Mouse (Mus musculus): ENCODE measurements at regions not wholly inside any gene's neighbourhood (a gene's known extent, or its start where the extent isn't known, plus 50 kb on each side); places are given as distances from the start of the nearest gene placed in this dataset.

DNA sequence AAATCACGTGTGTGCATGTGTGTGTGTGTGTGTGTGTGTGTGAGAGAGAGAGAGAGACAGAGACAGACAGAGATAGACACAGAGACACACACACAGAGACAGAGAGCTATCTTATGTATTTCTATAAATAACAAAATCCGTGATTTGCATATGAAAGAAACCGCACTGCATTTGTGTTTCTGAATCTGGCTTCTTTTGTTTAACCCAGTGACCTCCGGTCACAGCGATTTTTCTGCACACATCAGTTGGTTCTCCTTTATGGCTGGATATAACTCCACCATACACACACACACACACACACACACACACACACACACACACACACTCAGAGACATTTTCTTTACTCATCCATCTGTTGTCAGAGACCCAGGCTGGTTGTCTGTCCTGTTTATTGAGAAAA lies 58.2 kb upstream of the Lhx8 start:
- DNase-seq (ENCODE audit: low spot score), result no peak

DNA sequence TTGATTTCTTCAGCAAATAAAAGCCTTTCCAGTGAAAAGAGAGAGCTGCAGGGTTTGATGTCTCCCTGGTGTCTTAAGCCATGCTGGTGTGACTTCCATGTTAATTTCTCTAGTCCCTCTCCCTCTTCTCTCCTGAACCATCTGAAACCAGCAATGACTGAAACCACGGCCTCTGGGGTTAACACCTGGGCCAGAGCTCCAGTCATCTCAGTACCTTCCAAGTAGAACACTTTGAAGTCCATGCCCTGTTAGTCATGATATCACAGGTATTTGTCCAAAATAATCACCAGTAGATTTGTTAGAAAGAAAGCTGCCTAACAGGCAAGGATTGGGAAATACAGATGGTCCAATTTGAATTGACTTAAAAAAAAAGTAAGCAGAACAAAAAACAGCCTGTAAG lies 56.8 kb upstream of the Lhx8 start:
- no peak for DNase-seq (ENCODE audit: low spot score)

DNA sequence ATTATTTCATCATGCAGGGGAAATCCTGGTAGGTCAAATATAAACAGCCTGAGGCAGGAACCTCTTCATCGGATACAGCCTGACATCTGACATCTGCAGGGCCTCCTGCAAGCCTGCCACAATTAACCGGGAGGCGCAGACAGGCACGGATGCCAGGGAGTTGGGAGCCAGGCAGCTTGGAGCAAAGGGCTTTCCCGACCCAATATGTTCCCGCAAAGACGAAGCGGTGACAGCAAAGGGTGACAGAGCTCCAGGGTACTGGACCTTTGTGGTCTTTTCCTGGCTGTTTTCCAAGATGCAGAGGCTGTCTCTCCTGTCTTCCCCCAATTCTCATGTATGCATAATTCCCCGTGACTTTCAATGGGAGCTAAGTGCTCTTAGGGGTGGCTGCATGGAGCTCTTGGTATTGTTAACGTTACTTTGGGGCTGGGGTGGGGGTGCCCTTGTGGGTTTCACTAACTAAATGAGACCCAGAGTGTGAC lies 55.4 kb upstream of the Lhx8 start:
- no peak for DNase-seq (ENCODE audit: low spot score)

DNA sequence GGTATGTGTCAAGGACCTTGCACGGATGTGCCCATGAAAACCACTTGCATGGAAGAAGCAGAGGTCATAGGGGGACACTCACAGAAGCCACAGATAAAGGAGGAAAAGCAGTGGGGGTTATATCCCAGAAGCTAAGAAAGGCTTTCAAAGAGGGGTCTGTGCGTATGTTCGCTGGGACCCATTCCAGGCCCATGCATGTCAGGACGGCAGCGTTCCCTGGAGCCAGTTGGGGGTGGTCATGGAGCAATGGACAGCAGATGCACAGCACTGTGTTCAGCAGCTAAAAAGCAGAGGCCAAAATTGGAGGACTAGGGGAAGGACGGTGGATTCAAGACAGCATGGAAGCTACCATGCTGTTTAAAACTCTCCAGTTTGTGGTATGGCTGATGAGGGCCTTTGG lies 52.4 kb upstream of the Lhx8 start:
- no peak for DNase-seq (ENCODE audit: low spot score)

DNA sequence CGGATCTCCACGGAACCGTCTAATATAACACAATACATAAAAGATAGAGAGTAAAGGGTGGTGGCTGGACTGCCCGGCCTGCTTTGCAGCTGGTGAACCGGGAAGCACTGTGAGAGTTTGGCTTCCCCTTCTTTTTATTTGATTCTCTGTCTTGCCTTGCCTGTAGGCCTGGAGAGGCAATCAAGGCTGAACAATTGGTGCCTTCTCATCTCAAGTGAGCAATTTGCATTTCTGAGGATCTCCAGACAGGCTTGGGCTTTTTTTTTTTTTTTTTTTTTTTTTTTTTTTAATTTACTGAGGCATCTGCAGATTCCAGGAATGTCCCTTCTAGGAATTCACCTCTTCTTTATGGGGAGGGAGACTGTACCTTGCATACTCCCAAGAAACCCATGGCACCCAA lies 51.1 kb upstream of the Lhx8 start:
- no peak for DNase-seq (ENCODE audit: low spot score)

Measured in left cerebral cortex, adult 11 months (tissue).